Mouse (Mus musculus) kidney, postnatal 0 days (tissue): ENCODE results near the gene Cbx6. TPM values are rescaled to one million over a fixed set of nuclear protein-coding genes. Genes with fewer than 3 reads are reported as not detected.
A peak's percentile ranks its signal among the peaks of the same experiment; 100 is the strongest.

Experiments used
- ATAC-seq: fragments of 200-750 bp; cut with Nextera tagmentation; replicated peaks from 2 replicates; pipeline ENCODE4 v1.8.0; 2017; ENCODE audit warnings: low read depth, moderate number of reproducible peaks, moderate TSS enrichment, moderate library complexity; ENCODE audit not compliant: low FRiP score
- DNase-seq: peaks from one replicate; pipeline ENCODE4 v3.0.0-alpha.2; 2016; ENCODE audit warnings: low spot score
- H3K27ac ChIP-seq: fragments of 300-500 bp; sonication (generic); 2 replicates; pipeline ENCODE4 v1.5.1; 2014; ENCODE audit warnings: mild to moderate bottlenecking
- H3K27me3 ChIP-seq: fragments of 300-500 bp; sonication (generic); 2 replicates; pipeline ENCODE4 v1.6.1; 2014; ENCODE audit warnings: low read length, mixed read lengths; ENCODE audit not compliant: insufficient read depth
- H3K36me3 ChIP-seq: fragments of 300-500 bp; sonication (generic); 2 replicates; pipeline ENCODE4 v1.6.1; 2014; ENCODE audit warnings: low read length, mixed read lengths; ENCODE audit not compliant: insufficient read depth
- H3K4me1 ChIP-seq: fragments of 300-500 bp; sonication (generic); replicated peaks from 2 replicates; pipeline ENCODE4 v1.6.1; 2014; ENCODE audit warnings: antibody characterized with exemption, low read length, mixed read lengths; ENCODE audit not compliant: insufficient read depth
- H3K4me2 ChIP-seq: fragments of 300-500 bp; sonication (generic); 2 replicates; pipeline ENCODE4 v1.6.1; 2014; ENCODE audit warnings: mild to moderate bottlenecking, low read length, moderate library complexity, mixed read lengths
- H3K4me3 ChIP-seq: fragments of 300-500 bp; sonication (generic); replicated peaks from 2 replicates; pipeline ENCODE4 v1.5.1; 2014; ENCODE audit warnings: low read depth, low read length
- H3K9ac ChIP-seq: fragments of 300-500 bp; sonication (generic); 2 replicates; pipeline ENCODE4 v1.6.1; 2014; ENCODE audit warnings: low read depth, low read length
- H3K9me3 ChIP-seq: fragments of 300-500 bp; sonication (generic); replicated peaks from 2 replicates; pipeline ENCODE4 v1.6.1; 2016; ENCODE audit warnings: low read length, inconsistent platforms, mixed read lengths
- CTCF ChIP-seq: IDR thresholded peaks from 2 replicates; pipeline ENCODE4 v1.5.1; 2016; ENCODE audit warnings: antibody characterized with exemption, low read depth, mild to moderate bottlenecking, moderate library complexity
- WGBS: fragments of 180-500 bp; shearing (Covaris S2); extraction: QIAGEN DNeasy Blood & Tissue Kit; methylation state at CpG from one replicate; pipeline ENCODE4 v1.1.7; 2014; 5-methylcytosine and 5-hydroxymethylcytosine counted together
- polyA plus RNA-seq: library from polyadenylated mRNA; unstranded; fragments of >200 nt; fragmentation: Nextera tagmentation; extraction: Ambion mirVana; gene quantifications from 2 replicates; pipeline ENCODE4 v1.2.1, GENCODE M21; 2015

The Cbx6 gene
- polyA plus RNA-seq, 1 experiment from 2014 or later, result 39.0 TPM

GRCm38 (mm10) chr15:79875261-79875995 is 40.9 kb upstream of the Cbx6 start:
- Histone ChIP-seq H3K4me2 (no peak overlapping the region), H3K36me3 (no peaks in the 10 kb centered on the region), H3K4me3 (no peak overlapping the region), H3K27me3 (no peaks in the 10 kb centered on the region), H3K27ac (no peak overlapping the region), H3K9me3 (no peaks in the 10 kb centered on the region), H3K4me1 (0 out of 2 replicates have a peak, but pooled peaks cover 8% of the 10 kb centered on the region), H3K9ac (no peak overlapping the region)
- TF ChIP-seq CTCF, result no peak
- ATAC-seq, result no peak
- 60% methylated on average over 18 of the region's 18 CpGs for WGBS
- no peak for DNase-seq

GRCm38 (mm10) chr15:79873995-79874394 is 39.5 kb upstream of the Cbx6 start:
- WGBS, result 44% methylated on average over 2 of the region's 2 CpGs
- TF ChIP-seq CTCF, result no peak
- DNase-seq (no peak), ATAC-seq (no peak)
- Histone ChIP-seq H3K4me3 (no peak overlapping the region), H3K4me2 (no peak overlapping the region), H3K9ac (no peak overlapping the region), H3K27ac (no peak overlapping the region), H3K4me1 (0 out of 2 replicates have a peak, but pooled peaks cover 6% of the 10 kb centered on the region), H3K36me3 (no peaks in the 10 kb centered on the region), H3K27me3 (no peaks in the 10 kb centered on the region), H3K9me3 (0 out of 2 replicates have a peak, but pooled peaks cover 3% of the 10 kb centered on the region)

- WGBS, result 94% methylated on average over 8 of the region's 8 CpGs
- H3K4me3 ChIP-seq, result no peak overlapping the region
- H3K9ac ChIP-seq, result no peak overlapping the region
- H3K9me3 ChIP-seq, result 0 out of 2 replicates have a peak, but pooled peaks cover 3% of the 10 kb centered on the region
- no peak overlapping the region for H3K4me2 ChIP-seq
- no peak overlapping the region for H3K27ac ChIP-seq
- ATAC-seq (no peak), DNase-seq (no peak)
- no peaks in the 10 kb centered on the region for H3K27me3 ChIP-seq
- no peaks in the 10 kb centered on the region for H3K36me3 ChIP-seq
- TF ChIP-seq CTCF, result no peak
- 0 out of 2 replicates have a peak, but pooled peaks cover 2% of the 10 kb centered on the region for H3K4me1 ChIP-seq
These were observed 39.1 kb upstream of the Cbx6 start for GRCm38 (mm10) chr15:79873545-79873944.

GRCm38 (mm10) chr15:79867260-79868002 is 32.9 kb upstream of the Cbx6 start:
- H3K4me2 ChIP-seq, result no peak overlapping the region
- no peaks in the 10 kb centered on the region for H3K27me3 ChIP-seq
- no peak for ATAC-seq
- H3K9ac ChIP-seq, result no peak overlapping the region
- H3K36me3 ChIP-seq, result no peaks in the 10 kb centered on the region
- no peak for DNase-seq
- no peak overlapping the region for H3K27ac ChIP-seq
- TF ChIP-seq CTCF, result peak; percentile 29
- H3K9me3 ChIP-seq, result 0 out of 2 replicates have a peak, but pooled peaks cover 3% of the 10 kb centered on the region
- H3K4me3 ChIP-seq, result no peak overlapping the region
- H3K4me1 ChIP-seq, result no peaks in the 10 kb centered on the region
- WGBS, result 80% methylated on average over 3 of the region's 3 CpGs

GRCm38 (mm10) chr15:79859821-79860220 is 25.3 kb upstream of the Cbx6 start:
- H3K36me3 ChIP-seq, result no peaks in the 10 kb centered on the region
- H3K27ac ChIP-seq, result no peak overlapping the region
- no peak overlapping the region for H3K9ac ChIP-seq
- 88% methylated on average over 9 of the region's 9 CpGs for WGBS
- TF ChIP-seq CTCF, result no peak
- H3K9me3 ChIP-seq, result no peaks in the 10 kb centered on the region
- H3K4me1 ChIP-seq, result no peaks in the 10 kb centered on the region
- DNase-seq, result no peak
- ATAC-seq, result no peak
- no peak overlapping the region for H3K4me2 ChIP-seq
- no peaks in the 10 kb centered on the region for H3K27me3 ChIP-seq
- no peak overlapping the region for H3K4me3 ChIP-seq

- TF ChIP-seq CTCF, result no peak
- Histone ChIP-seq H3K4me3 (no peak overlapping the region), H3K36me3 (no peaks in the 10 kb centered on the region), H3K27me3 (no peaks in the 10 kb centered on the region), H3K27ac (no peak overlapping the region), H3K9me3 (no peaks in the 10 kb centered on the region), H3K4me1 (no peaks in the 10 kb centered on the region), H3K4me2 (no peak overlapping the region), H3K9ac (no peak overlapping the region)
- no peak for DNase-seq
- no peak for ATAC-seq
- 86% methylated on average over 5 of the region's 5 CpGs for WGBS
These were observed 24.5 kb upstream of the Cbx6 start for GRCm38 (mm10) chr15:79858979-79859378.
